Mouse (Mus musculus) bone marrow macrophage, adult 2 months (primary cell): ENCODE measurements around the gene Ldha.

ENCODE experiments used
- CTCF ChIP-seq: IDR thresholded peaks from 2 replicates; pipeline ENCODE4 v1.5.1; 2012; ENCODE audit warnings: low read depth, mild to moderate bottlenecking, low read length, moderate library complexity
- POLR2A ChIP-seq: IDR thresholded peaks from 2 replicates; pipeline ENCODE4 v1.6.1; 2012; ENCODE audit warnings: mild to moderate bottlenecking, low read depth, low read length, borderline replicate concordance

GRCm38 (mm10) chr7:46840787-46841525, at the start of gene Ldha:
- no peak for TF ChIP-seq CTCF
- no peak for TF ChIP-seq POLR2A
